Mouse (Mus musculus): ENCODE results near the gene Dapp1. TPM values are rescaled to one million over a fixed set of nuclear protein-coding genes. Genes with fewer than 3 reads are reported as not detected.

Gene Dapp1
- polyA plus RNA-seq, 1 experiment from 2014 or later: 24.0 TPM

GRCm38 (mm10) chr3:137891089-137891488 lies 90.3 kb downstream of the Dapp1 start:
- Histone ChIP-seq H3K4me1 (replicated peaks; ENCODE audit: control insufficient read depth, insufficient read depth) (no peaks in the 10 kb centered on the region), H3K4me3 (ENCODE audit: low read depth, low read length) (no peak overlapping the region), H3K9me3 (ENCODE audit: control insufficient read depth, low read length) (no peaks in the 10 kb centered on the region), H3K9ac (ENCODE audit: low read length) (no peak overlapping the region), H3K36me3 (ENCODE audit: control insufficient read depth, insufficient read depth, low read length) (peaks cover 7% of the 10 kb centered on the region; the same call in 1 of the 2 replicates), H3K27me3 (ENCODE audit: control insufficient read depth, insufficient read depth, low read length) (no peaks in the 10 kb centered on the region), H3K27ac (replicated peaks) (no peak overlapping the region), H3K4me2 (replicated peaks; ENCODE audit: low read depth) (no peak overlapping the region)
- 79% methylated on average over 3 of the region's 3 CpGs for WGBS
- no peak for DNase-seq (ENCODE audit: low spot score)
- no peak for ATAC-seq (ENCODE audit: low FRiP score, low TSS enrichment)
- no peak for TF ChIP-seq CTCF (IDR thresholded peaks at IDR 0.05; ENCODE audit: low read depth)
- TF ChIP-seq EP300 (optimal IDR thresholded peaks at IDR 0.05): no peak

DNA sequence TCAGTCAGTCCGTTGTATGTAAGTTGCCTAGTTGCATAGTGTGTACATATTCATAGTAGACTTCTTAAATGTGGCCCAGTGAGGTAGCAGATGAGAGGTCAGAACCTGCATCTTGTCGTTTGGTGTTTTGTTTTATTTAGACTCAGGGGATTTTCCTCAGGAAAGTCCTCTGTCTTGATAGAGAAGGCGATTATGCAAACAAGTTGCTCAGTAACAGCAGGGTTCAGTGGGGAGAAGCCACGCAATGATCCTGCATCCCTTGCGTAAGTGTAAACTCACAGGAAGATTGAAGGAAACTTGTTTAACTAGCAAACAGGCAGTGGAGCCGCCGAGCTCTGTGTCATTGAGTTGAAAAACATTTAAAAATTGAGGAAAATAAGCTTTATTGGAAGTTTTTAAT lies 93.4 kb downstream of the Dapp1 start:
- no peak overlapping the region for H3K4me3 ChIP-seq (ENCODE audit: low read depth, low read length)
- ATAC-seq (ENCODE audit: low FRiP score, low TSS enrichment) (no peak), DNase-seq (ENCODE audit: low spot score) (no peak)
- no peaks in the 10 kb centered on the region for H3K27me3 ChIP-seq (ENCODE audit: control insufficient read depth, insufficient read depth, low read length)
- WGBS: 66% methylated on average over 7 of the region's 7 CpGs
- no peak overlapping the region for H3K9ac ChIP-seq (ENCODE audit: low read length)
- H3K9me3 ChIP-seq (ENCODE audit: control insufficient read depth, low read length): no peaks in the 10 kb centered on the region
- no peak overlapping the region for H3K27ac ChIP-seq (replicated peaks)
- H3K36me3 ChIP-seq (ENCODE audit: control insufficient read depth, insufficient read depth, low read length): peaks cover 7% of the 10 kb centered on the region; the same call in 1 of the 2 replicates
- TF ChIP-seq CTCF (IDR thresholded peaks at IDR 0.05; ENCODE audit: low read depth) (no peak), EP300 (optimal IDR thresholded peaks at IDR 0.05) (no peak)
- no peaks in the 10 kb centered on the region for H3K4me1 ChIP-seq (replicated peaks; ENCODE audit: control insufficient read depth, insufficient read depth)
- no peak overlapping the region for H3K4me2 ChIP-seq (replicated peaks; ENCODE audit: low read depth)

GRCm38 (mm10) chr3:137881093-137881492 lies 100.3 kb downstream of the Dapp1 start:
- no peak for DNase-seq (ENCODE audit: low spot score)
- H3K9ac ChIP-seq (ENCODE audit: low read length): no peak overlapping the region
- H3K27ac ChIP-seq (replicated peaks): no peak overlapping the region
- no peaks in the 10 kb centered on the region for H3K4me1 ChIP-seq (replicated peaks; ENCODE audit: control insufficient read depth, insufficient read depth)
- TF ChIP-seq CTCF (IDR thresholded peaks at IDR 0.05; ENCODE audit: low read depth): no peak
- no peak for TF ChIP-seq EP300 (optimal IDR thresholded peaks at IDR 0.05)
- no peak overlapping the region for H3K4me2 ChIP-seq (replicated peaks; ENCODE audit: low read depth)
- H3K36me3 ChIP-seq (ENCODE audit: control insufficient read depth, insufficient read depth, low read length): 0 out of 2 replicates have a peak, but pooled peaks cover under 1% of the 10 kb centered on the region
- H3K4me3 ChIP-seq (ENCODE audit: low read depth, low read length): no peak overlapping the region
- 91% methylated on average over 5 of the region's 5 CpGs for WGBS
- no peaks in the 10 kb centered on the region for H3K27me3 ChIP-seq (ENCODE audit: control insufficient read depth, insufficient read depth, low read length)
- no peak for ATAC-seq (ENCODE audit: low FRiP score, low TSS enrichment)
- no peaks in the 10 kb centered on the region for H3K9me3 ChIP-seq (ENCODE audit: control insufficient read depth, low read length)

Other genes starting within 250 kb of the Dapp1 start
- 779 and 844 TPM in 2 replicates for gene H2afz, start 117.1 kb downstream of the Dapp1 start, polyA plus RNA-seq (2015; fragmentation: Nextera tagmentation; extraction: Ambion mirVana)
- 10.8 and 12.6 TPM in 2 replicates for gene Dnajb14, start 113.9 kb downstream of the Dapp1 start, polyA plus RNA-seq (2015; fragmentation: Nextera tagmentation; extraction: Ambion mirVana)
- gene Lamtor3, start 63.0 kb downstream of the Dapp1 start, polyA plus RNA-seq (2015; fragmentation: Nextera tagmentation; extraction: Ambion mirVana): 104 and 106 TPM in 2 replicates
- gene 1110002E22Rik, start 83.5 kb upstream of the Dapp1 start, polyA plus RNA-seq (2015; fragmentation: Nextera tagmentation; extraction: Ambion mirVana): 0.04 and 0.07 TPM in 2 replicates
- 0.06 TPM in 1 of 2 replicates, not detected in the other for gene Gm5105, start 85.8 kb upstream of the Dapp1 start, polyA plus RNA-seq (2015; fragmentation: Nextera tagmentation; extraction: Ambion mirVana)
- 4.5 and 5.3 TPM in 2 replicates for gene Trmt10a, start 161.9 kb upstream of the Dapp1 start, polyA plus RNA-seq (2015; fragmentation: Nextera tagmentation; extraction: Ambion mirVana)
- gene Mttp, start 163.4 kb upstream of the Dapp1 start, polyA plus RNA-seq (2015; fragmentation: Nextera tagmentation; extraction: Ambion mirVana): 14.1 TPM in 2 replicates
- gene 4930579F01Rik, start 212.3 kb upstream of the Dapp1 start, polyA plus RNA-seq (2015; fragmentation: Nextera tagmentation; extraction: Ambion mirVana): 0.11 and 0.22 TPM in 2 replicates
- 31.3 and 43.4 TPM in 2 replicates for gene Adh7, start 236.2 kb upstream of the Dapp1 start, polyA plus RNA-seq (2015; fragmentation: Nextera tagmentation; extraction: Ambion mirVana)

Data from stomach, postnatal 0 days (tissue).